Mouse (Mus musculus) lung, postnatal 0 days (tissue): ENCODE results near the gene 1700001O22Rik.

Experiments
- CTCF ChIP-seq: IDR thresholded peaks from 2 replicates; pipeline ENCODE4 v1.5.1; 2016; ENCODE audit warnings: antibody characterized with exemption, mild to moderate bottlenecking
- EP300 ChIP-seq: IDR thresholded peaks from 2 replicates; pipeline ENCODE4 v1.6.1; 2016; ENCODE audit warnings: antibody characterized with exemption, mild to moderate bottlenecking, control low read depth

GRCm38 (mm10) chr2:30833644-30834043, 30.2 kb upstream of the 1700001O22Rik start:
- TF ChIP-seq EP300 (no peak), CTCF (no peak)
